Mouse (Mus musculus): ENCODE data around the gene Aplnr.
A peak's percentile ranks its signal among the peaks of the same experiment; 100 is the strongest.

DNA sequence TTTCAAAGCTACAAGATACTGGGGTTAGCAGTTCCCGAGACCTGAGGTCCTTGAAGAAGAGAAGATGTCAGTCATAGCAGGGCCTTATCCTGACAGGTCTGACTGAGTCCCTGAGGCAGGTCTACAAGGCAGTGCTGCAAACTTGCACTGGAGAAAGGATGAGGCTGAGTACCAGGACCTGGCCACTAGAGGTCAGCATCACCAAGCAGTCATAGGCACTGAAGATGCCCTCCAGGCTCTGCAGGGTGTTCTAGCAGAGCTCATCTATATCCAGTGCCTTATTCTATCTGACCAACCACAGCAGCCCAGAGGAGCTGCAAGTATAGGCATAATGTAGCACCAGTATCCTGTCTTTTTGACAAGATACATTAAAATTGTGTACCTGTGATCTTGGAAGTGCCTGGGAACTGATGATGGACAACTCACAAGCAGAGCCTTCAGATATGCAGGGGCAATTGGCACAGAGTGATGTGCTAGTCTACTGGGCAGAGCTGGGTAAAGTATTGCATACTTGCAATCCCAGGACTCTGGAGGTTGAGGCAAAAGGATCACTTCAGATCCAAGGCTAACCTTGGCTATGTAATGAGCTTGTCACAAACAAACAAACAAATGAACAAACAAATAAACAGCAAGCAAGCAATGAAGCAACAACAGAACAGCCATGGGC lies 12.0 kb upstream of the Aplnr start:
- no peak for TF ChIP-seq EP300 (IDR thresholded peaks at IDR 0.05)
- peak; percentile 92 for TF ChIP-seq CTCF (IDR thresholded peaks at IDR 0.05)

All from lung, postnatal 0 days (tissue).